Mouse (Mus musculus) midbrain, embryonic 14.5 days (tissue): ENCODE results near the gene Mtf1. TPM values are rescaled to one million over a fixed set of nuclear protein-coding genes. Genes with fewer than 3 reads are reported as not detected.
A peak's percentile ranks its signal among the peaks of the same experiment; 100 is the strongest.

ENCODE experiments used
- ATAC-seq: fragments of 200-750 bp; cut with Nextera tagmentation; 2 replicates; pipeline ENCODE4 v1.8.0; 2017; ENCODE audit warnings: moderate number of reproducible peaks, moderate library complexity; ENCODE audit not compliant: low FRiP score, low TSS enrichment
- DNase-seq: peaks from one replicate; pipeline ENCODE4 v3.0.0-alpha.2; 2015
- H3K27ac ChIP-seq: fragments of 300-500 bp; sonication (generic); replicated peaks from 2 replicates; pipeline ENCODE4 v1.5.1; 2014; ENCODE audit warnings: mild to moderate bottlenecking, low read depth, low read length, moderate library complexity
- H3K27me3 ChIP-seq: fragments of 300-500 bp; sonication (generic); 2 replicates; pipeline ENCODE4 v1.6.1; 2014; ENCODE audit warnings: low read length, control low read depth, mixed read lengths; ENCODE audit not compliant: control insufficient read depth, insufficient read depth
- H3K36me3 ChIP-seq: fragments of 300-500 bp; sonication (generic); 2 replicates; pipeline ENCODE4 v1.6.1; 2014; ENCODE audit warnings: low read length, control low read depth; ENCODE audit not compliant: control insufficient read depth, insufficient read depth
- H3K4me1 ChIP-seq: fragments of 300-500 bp; sonication (generic); 2 replicates; pipeline ENCODE4 v1.6.1; 2014; ENCODE audit warnings: mild to moderate bottlenecking, antibody characterized with exemption, low read length, control low read depth; ENCODE audit not compliant: control insufficient read depth, insufficient read depth
- H3K4me2 ChIP-seq: fragments of 300-500 bp; sonication (generic); 2 replicates; pipeline ENCODE4 v1.6.1; 2014; ENCODE audit warnings: mild to moderate bottlenecking, low read length, moderate library complexity
- H3K4me3 ChIP-seq: fragments of 300-500 bp; sonication (generic); replicated peaks from 2 replicates; pipeline ENCODE4 v1.5.1; 2014; ENCODE audit warnings: low read depth, low read length
- H3K9ac ChIP-seq: fragments of 300-500 bp; sonication (generic); replicated peaks from 2 replicates; pipeline ENCODE4 v1.6.1; 2014; ENCODE audit warnings: mild to moderate bottlenecking, low read length, moderate library complexity
- H3K9me3 ChIP-seq: fragments of 300-500 bp; sonication (generic); 2 replicates; pipeline ENCODE4 v1.6.1; 2016; ENCODE audit warnings: low read length, control low read depth, mixed read lengths; ENCODE audit not compliant: control insufficient read depth
- WGBS: fragments of 180-500 bp; shearing (Covaris S2); extraction: QIAGEN DNeasy Blood & Tissue Kit; methylation state at CpG from one replicate; pipeline ENCODE4 v1.1.7; 2014; 5-methylcytosine and 5-hydroxymethylcytosine counted together
- polyA plus RNA-seq: library from polyadenylated mRNA; unstranded; fragments of >200 nt; fragmentation: Nextera tagmentation; extraction: Ambion mirVana; gene quantifications from 2 replicates; pipeline ENCODE4 v1.2.1, GENCODE M21; 2014

The Mtf1 gene
- polyA plus RNA-seq, 1 experiment from 2014 or later, result 11.4 TPM

DNA sequence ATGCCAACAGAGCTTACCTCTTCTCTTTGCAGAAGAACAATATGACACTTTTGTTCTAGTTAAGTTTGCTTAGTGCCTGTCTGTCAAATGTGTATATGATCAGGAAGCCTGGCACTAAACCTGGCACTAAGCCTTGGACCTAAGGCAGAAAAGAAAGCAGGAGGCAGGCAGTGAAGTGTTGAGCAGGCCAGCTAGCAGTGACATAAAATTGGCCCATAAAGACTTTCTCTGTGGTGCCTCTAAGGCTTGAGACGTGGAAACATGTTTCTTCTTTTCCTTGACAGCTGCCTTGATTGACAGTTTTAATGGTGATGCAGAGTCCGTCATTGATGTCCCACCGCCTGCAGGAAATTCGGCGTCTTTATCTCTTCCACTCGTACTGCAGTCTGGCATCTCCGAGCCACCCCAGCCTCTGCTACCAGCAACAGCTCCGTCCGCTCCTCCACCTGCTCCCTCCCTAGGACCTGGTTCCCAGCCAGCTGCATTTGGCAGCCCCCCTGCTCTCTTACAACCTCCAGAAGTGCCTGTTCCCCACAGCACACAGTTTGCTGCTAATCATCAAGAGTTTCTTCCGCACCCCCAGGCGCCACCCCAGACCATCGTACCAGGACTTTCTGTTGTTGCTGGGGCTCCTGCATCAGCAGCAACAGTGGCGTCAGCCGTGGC lies 36.3 kb downstream of the Mtf1 start:
- H3K27me3 ChIP-seq, result no peaks in the 10 kb centered on the region
- no peak overlapping the region for H3K9ac ChIP-seq
- H3K27ac ChIP-seq, result no peak overlapping the region
- H3K36me3 ChIP-seq, result peaks cover 67% of the 10 kb centered on the region
- H3K9me3 ChIP-seq, result no peaks in the 10 kb centered on the region
- DNase-seq, result no peak
- H3K4me3 ChIP-seq, result no peak overlapping the region
- 87% methylated on average over 14 of the region's 14 CpGs for WGBS
- no peak overlapping the region for H3K4me2 ChIP-seq
- H3K4me1 ChIP-seq, result no peaks in the 10 kb centered on the region
- ATAC-seq, result no peak

DNA sequence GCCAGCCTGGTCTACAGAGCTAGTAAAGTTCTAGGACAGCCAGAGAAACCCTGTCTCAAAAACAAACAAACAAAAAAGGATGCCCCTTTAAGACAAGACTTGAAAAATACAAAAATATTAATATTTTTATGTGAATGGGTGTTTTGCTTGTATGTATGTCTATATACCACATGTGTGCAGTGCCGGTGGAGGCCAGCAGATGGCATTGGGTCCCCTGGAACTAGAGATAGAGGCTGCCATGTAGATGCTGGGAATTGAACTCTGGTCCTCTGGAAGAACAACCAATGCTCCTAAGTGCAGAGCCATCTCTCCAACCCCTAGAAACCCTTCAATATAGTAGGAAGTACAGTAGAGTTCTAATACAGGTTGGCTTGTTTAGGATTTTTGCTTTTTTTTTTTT lies 39.1 kb downstream of the Mtf1 start:
- no peaks in the 10 kb centered on the region for H3K27me3 ChIP-seq
- H3K4me2 ChIP-seq, result no peak overlapping the region
- ATAC-seq, result no peak

DNA sequence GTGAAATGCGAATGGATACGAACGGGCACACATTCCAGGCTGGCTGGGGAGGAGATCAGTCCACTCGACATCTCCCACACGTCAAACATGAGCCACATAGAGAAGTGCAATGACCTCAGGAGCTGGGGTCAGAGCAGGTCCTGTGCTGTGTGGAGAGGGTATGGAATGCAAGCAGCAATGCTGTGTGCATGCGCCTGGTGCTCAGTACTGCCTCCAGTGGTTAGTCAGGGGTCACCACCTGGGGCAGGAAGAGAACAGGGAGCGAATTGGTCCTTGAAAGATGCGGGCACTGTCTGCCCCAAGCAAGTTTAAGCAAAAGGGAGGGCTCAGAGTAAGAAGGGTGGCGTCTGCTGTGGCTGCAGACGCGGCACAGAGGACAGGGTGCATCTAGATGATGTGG lies 41.6 kb downstream of the Mtf1 start:
- ATAC-seq, result 0 out of 2 replicates have a peak, but pooled peaks have one; percentile 46
- H3K9ac ChIP-seq, result no peak overlapping the region
- H3K27me3 ChIP-seq, result no peaks in the 10 kb centered on the region
- 55% methylated on average over 11 of the region's 11 CpGs for WGBS
- peaks cover 46% of the 10 kb centered on the region for H3K36me3 ChIP-seq
- H3K9me3 ChIP-seq, result no peaks in the 10 kb centered on the region
- H3K4me1 ChIP-seq, result 0 out of 2 replicates have a peak, but pooled peaks cover 8% of the 10 kb centered on the region
- no peak overlapping the region for H3K4me3 ChIP-seq
- DNase-seq, result peak; percentile 58
- H3K4me2 ChIP-seq, result no peak overlapping the region
- H3K27ac ChIP-seq, result no peak overlapping the region

More for the DNA sequence above, 39.1 kb downstream of the Mtf1 start:
- Histone ChIP-seq H3K9me3 (no peaks in the 10 kb centered on the region), H3K27ac (no peak overlapping the region), H3K9ac (no peak overlapping the region), H3K4me3 (no peak overlapping the region), H3K4me1 (no peaks in the 10 kb centered on the region), H3K36me3 (peaks cover 63% of the 10 kb centered on the region)
- DNase-seq, result no peak
- 100% methylated on average over 1 of the region's 1 CpGs for WGBS

DNA sequence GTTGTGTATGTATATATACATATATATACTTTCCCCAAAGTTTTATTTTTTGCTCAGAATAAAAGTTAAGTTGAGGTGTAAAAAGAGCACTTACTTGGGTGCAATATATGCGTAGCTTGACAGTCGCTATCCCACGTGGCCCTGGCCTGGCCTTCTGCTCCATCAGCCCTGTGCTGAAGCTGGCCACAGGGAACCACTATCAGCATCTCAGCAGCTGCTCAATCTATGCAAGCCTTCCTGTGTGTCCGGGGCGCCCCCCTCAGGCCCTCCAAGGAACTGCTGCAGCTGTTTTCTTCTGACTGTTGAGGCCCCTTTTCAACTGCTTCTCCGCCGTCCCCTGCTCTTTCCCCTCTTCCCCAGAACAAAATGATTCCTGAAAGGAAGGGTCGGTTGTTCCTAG lies 45.7 kb downstream of the Mtf1 start:
- Histone ChIP-seq H3K9ac (no peak overlapping the region), H3K4me1 (peaks cover 23% of the 10 kb centered on the region), H3K36me3 (peaks cover 26% of the 10 kb centered on the region), H3K27me3 (no peaks in the 10 kb centered on the region), H3K4me3 (no peak overlapping the region), H3K9me3 (no peaks in the 10 kb centered on the region), H3K4me2 (no peak overlapping the region), H3K27ac (no peak overlapping the region)
- ATAC-seq, result no peak
- 5% methylated on average over 8 of the region's 8 CpGs for WGBS
- DNase-seq, result peak; percentile 85

DNA sequence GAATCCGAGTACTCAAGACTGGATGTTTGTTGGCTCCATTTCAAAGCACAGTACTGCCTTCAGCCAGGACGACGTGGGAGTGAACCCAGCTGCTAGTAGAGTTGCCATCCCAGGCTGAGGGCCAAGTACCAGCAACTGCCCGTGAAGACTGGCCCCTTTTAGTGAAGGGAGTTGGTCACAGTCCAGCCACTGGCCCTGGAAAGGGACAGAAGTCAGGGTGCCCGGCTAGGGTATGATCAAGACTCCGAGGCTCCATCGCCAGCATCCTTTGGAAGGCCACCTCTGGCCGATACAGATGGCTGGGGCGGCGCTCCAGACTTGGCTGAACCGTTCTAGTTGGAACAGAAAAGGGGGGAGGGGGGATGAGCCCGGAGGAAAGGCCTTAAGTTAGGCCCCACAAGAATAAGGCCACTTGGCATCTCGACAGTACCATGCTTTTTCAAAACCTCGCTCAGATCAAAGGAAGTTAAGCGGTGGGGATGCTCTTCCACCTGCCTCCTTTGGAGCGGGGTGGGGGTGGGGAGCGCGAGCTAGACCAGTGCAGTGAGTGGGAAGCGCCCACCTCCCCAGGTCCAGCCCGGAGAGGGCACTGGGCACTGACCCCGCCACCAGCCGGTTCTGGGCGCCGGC lies 47.8 kb downstream of the Mtf1 start:
- H3K4me2 ChIP-seq, result peak overlapping the region; percentile 90
- WGBS, result under 1% methylated on average over 24 of the region's 24 CpGs
- H3K4me3 ChIP-seq, result peak overlapping the region; percentile 92
- DNase-seq (peak; percentile 66), ATAC-seq (peak; percentile 2; the same call in 1 of the 2 replicates)
- H3K27ac ChIP-seq, result peak overlapping the region; percentile 96
- peak overlapping the region; percentile 84 for H3K9ac ChIP-seq
- H3K27me3 ChIP-seq, result no peaks in the 10 kb centered on the region
- H3K4me1 ChIP-seq, result peaks cover 23% of the 10 kb centered on the region
- H3K36me3 ChIP-seq, result peaks cover 39% of the 10 kb centered on the region
- no peaks in the 10 kb centered on the region for H3K9me3 ChIP-seq

DNA sequence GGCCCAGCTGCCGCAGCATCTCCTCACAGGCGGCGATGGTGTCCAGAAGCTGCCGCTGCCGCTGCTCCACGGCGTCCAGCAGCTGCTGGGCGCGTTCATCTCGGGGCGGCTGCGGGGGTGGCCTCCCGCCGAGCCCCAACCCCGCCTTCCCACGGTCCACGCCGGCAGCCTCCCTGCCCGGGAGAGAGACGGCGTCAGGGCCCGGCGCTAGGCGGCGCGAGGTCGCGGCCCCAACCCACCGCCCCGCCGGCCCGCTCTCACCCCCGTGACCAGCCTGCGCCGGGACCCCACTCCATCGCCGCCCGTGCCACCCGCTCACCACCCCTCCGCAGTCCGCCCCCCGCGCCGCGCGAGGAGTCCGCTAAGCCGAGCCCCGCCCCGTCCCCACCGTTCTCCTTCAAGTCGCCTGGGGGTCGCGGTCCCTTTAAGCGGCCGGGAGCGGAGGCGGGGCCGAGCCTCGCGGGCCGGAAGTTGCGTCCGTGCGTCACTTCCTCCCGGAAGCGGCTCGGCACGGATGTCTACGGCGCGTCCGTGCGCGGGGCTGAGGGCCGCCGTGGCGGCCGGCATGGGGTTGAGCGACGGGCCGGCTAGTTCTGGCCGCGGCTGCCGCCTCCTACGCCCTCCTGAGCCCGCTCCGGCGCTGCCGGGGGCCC lies 48.5 kb downstream of the Mtf1 start, which contains the start of gene Yrdc:
Yrdc (plus strand) TSS at position 419 of the 653 bp plus-strand sequence.
- peak within 1 kb of the TSS; percentile 92 for H3K4me3 ChIP-seq
- no peaks in the 10 kb centered on the region for H3K27me3 ChIP-seq
- under 1% methylated on average over 80 of the region's 90 CpGs for WGBS
- H3K27ac ChIP-seq, result peak within 1 kb of the TSS; percentile 96
- peak within 1 kb of the TSS; percentile 90 for H3K4me2 ChIP-seq
- DNase-seq (peak; percentile 99), ATAC-seq (peak; percentile 94)
- peaks cover 36% of the 10 kb centered on the region for H3K36me3 ChIP-seq
- peaks cover 23% of the 10 kb centered on the region for H3K4me1 ChIP-seq
- peak within 1 kb of the TSS; percentile 84 for H3K9ac ChIP-seq
- H3K9me3 ChIP-seq, result no peaks in the 10 kb centered on the region

DNA sequence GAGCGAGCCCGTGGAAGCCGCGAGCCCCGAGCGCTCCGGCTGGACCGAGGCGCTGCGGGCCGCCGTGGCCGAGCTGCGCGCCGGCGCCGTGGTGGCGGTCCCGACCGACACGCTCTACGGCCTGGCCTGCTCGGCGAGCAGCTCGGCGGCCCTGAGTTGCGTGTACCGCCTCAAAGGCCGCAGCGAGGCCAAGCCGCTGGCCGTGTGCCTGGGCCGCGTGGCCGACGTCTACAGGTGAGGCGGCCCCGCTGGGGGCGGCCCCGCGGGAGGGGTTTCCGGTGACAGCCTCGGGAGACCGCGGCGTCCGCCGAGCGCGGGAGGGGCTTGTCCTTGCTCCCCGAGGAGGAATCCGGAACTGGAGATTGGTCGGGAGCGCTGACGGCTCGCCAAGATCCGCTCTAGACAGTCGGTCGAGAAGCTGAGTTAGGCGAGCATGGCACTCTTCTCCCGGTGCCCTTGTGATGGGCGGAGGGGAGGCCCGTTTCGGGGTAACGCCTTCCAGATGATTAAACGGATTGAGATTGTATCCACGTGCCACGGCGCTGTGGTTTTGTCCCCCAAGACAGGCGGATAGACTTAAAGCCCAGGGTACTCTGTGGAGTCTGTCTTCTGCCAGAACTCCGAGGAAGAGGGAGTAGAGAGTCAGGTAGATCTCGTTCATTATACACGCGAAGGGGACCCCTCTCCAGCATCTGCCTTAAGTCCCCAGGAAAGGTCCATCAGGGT lies 49.2 kb downstream of the Mtf1 start, which contains the start of gene 1110065P20Rik:
1110065P20Rik (minus strand) TSS at position 264 of the 726 bp plus-strand sequence.
- peak within 1 kb of the TSS; percentile 90 for H3K4me2 ChIP-seq
- H3K9me3 ChIP-seq, result no peaks in the 10 kb centered on the region
- H3K4me3 ChIP-seq, result peak within 1 kb of the TSS; percentile 92
- H3K9ac ChIP-seq, result peak within 1 kb of the TSS; percentile 84
- peak within 1 kb of the TSS; percentile 96 for H3K27ac ChIP-seq
- H3K4me1 ChIP-seq, result peaks cover 23% of the 10 kb centered on the region
- H3K27me3 ChIP-seq, result no peaks in the 10 kb centered on the region
- WGBS, result under 1% methylated on average over 74 of the region's 75 CpGs
- DNase-seq, result peak; percentile 72
- ATAC-seq, result peak; percentile 21
- peaks cover 36% of the 10 kb centered on the region for H3K36me3 ChIP-seq

DNA sequence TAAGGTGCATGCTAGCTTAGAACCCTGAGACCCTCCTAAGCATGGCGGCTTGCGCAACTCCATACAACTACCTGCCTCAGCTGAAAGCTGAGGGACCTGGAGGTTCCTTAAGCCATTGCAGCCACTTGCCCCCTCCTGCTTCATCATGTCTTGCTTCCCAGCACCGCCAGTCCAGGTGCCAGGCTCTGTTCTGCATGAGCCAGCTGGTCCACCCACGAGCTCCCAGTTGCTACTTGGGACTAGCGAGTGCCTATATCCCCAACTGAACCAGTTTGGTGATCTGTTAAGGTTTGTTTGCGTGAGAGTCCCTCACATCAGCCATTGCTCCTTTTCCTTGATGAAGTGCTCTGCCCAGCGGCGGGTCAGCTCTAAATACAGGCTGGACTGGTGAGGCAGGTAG lies 54.4 kb downstream of the Mtf1 start:
- no peak overlapping the region for H3K4me2 ChIP-seq
- 94% methylated on average over 8 of the region's 8 CpGs for WGBS
- H3K9ac ChIP-seq, result no peak overlapping the region
- no peaks in the 10 kb centered on the region for H3K9me3 ChIP-seq
- DNase-seq, result no peak
- no peak overlapping the region for H3K4me3 ChIP-seq
- no peak overlapping the region for H3K27ac ChIP-seq
- H3K36me3 ChIP-seq, result peaks cover 70% of the 10 kb centered on the region
- H3K4me1 ChIP-seq, result peaks cover 19% of the 10 kb centered on the region
- no peak for ATAC-seq
- no peaks in the 10 kb centered on the region for H3K27me3 ChIP-seq
